Mouse (Mus musculus): Measurements from ENCODE around the gene Prkci. TPM values are rescaled to one million over a fixed set of nuclear protein-coding genes. Genes with fewer than 3 reads are reported as not detected.

Gene Prkci
- total and polyA plus RNA-seq, 2 experiments from 2014 or later: 9.0 to 26.1 TPM

DNA sequence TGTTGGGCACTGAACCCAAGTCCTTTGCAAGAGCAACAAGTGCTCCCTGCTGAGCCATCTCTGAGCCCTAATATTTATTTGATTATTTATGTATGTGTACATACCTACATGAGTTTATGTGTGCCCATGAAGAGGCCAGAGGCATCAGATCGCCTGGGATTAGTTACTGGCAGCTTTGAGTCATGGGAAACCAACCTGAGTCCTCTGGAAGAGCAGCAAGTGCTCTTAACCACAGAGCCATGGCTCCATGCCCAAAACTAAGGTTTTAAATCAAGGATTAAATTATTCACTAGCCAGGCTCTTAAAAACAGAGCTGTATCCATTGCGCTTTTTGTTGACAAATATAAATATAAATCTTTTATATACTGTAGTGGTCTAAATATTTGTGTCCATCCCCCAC lies 18.8 kb downstream of the Prkci start:
- H3K9me3 ChIP-seq (replicated peaks; ENCODE audit: control insufficient read depth, low read length): no peaks in the 10 kb centered on the region
- 90% methylated on average over 2 of the region's 2 CpGs for WGBS
- no peak for TF ChIP-seq CTCF (IDR thresholded peaks at IDR 0.05; ENCODE audit: low read depth)
- TF ChIP-seq EP300 (IDR thresholded peaks at IDR 0.05; ENCODE audit: low read depth): no peak

GRCm38 (mm10) chr3:31015682-31016443 lies 20.3 kb downstream of the Prkci start:
- WGBS: 82% methylated on average over 10 of the region's 10 CpGs
- H3K4me2 ChIP-seq (ENCODE audit: low read depth, low read length): no peak overlapping the region
- no peak for ATAC-seq (ENCODE audit: insufficient read depth, low read depth)

More for the DNA sequence above, 18.8 kb downstream of the Prkci start:
- Histone ChIP-seq H3K27me3 (ENCODE audit: control insufficient read depth, insufficient read depth, low read length) (no peaks in the 10 kb centered on the region), H3K27ac (ENCODE audit: low read depth) (no peak overlapping the region), H3K4me3 (ENCODE audit: low read depth, low read length) (no peak overlapping the region), H3K4me1 (ENCODE audit: control insufficient read depth, insufficient read depth) (peaks cover 6% of the 10 kb centered on the region; the same call in 1 of the 2 replicates), H3K4me2 (ENCODE audit: low read depth, low read length) (no peak overlapping the region), H3K36me3 (replicated peaks; ENCODE audit: control insufficient read depth, insufficient read depth, low read length) (no peaks in the 10 kb centered on the region), H3K9ac (replicated peaks; ENCODE audit: low read depth, low read length) (no peak overlapping the region)
- ATAC-seq (ENCODE audit: insufficient read depth, low read depth) (no peak), DNase-seq (ENCODE audit: low spot score) (no peak)

GRCm38 (mm10) chr3:31016594-31017196 lies 21.1 kb downstream of the Prkci start:
- WGBS: 52% methylated on average over 9 of the region's 9 CpGs
- Histone ChIP-seq H3K27ac (ENCODE audit: low read depth) (no peak overlapping the region), H3K4me3 (ENCODE audit: low read depth, low read length) (no peak overlapping the region), H3K4me2 (ENCODE audit: low read depth, low read length) (no peak overlapping the region), H3K9me3 (replicated peaks; ENCODE audit: control insufficient read depth, low read length) (no peaks in the 10 kb centered on the region), H3K27me3 (ENCODE audit: control insufficient read depth, insufficient read depth, low read length) (no peaks in the 10 kb centered on the region), H3K36me3 (replicated peaks; ENCODE audit: control insufficient read depth, insufficient read depth, low read length) (no peaks in the 10 kb centered on the region; the same call in 1 of the 2 replicates), H3K4me1 (ENCODE audit: control insufficient read depth, insufficient read depth) (peaks cover 6% of the 10 kb centered on the region; the same call in 1 of the 2 replicates), H3K9ac (replicated peaks; ENCODE audit: low read depth, low read length) (no peak overlapping the region)
- no peak for TF ChIP-seq CTCF (IDR thresholded peaks at IDR 0.05; ENCODE audit: low read depth)
- no peak for TF ChIP-seq EP300 (IDR thresholded peaks at IDR 0.05; ENCODE audit: low read depth)
- ATAC-seq (ENCODE audit: insufficient read depth, low read depth) (no peak), DNase-seq (ENCODE audit: low spot score) (no peak)

More at GRCm38 (mm10) chr3:31015682-31016443, 20.3 kb downstream of the Prkci start:
- no peak for DNase-seq (ENCODE audit: low spot score)
- H3K36me3 ChIP-seq (replicated peaks; ENCODE audit: control insufficient read depth, insufficient read depth, low read length): no peaks in the 10 kb centered on the region; the same call in 1 of the 2 replicates
- H3K9me3 ChIP-seq (replicated peaks; ENCODE audit: control insufficient read depth, low read length): no peaks in the 10 kb centered on the region
- TF ChIP-seq CTCF (IDR thresholded peaks at IDR 0.05; ENCODE audit: low read depth): no peak
- TF ChIP-seq EP300 (IDR thresholded peaks at IDR 0.05; ENCODE audit: low read depth): no peak
- no peak overlapping the region for H3K9ac ChIP-seq (replicated peaks; ENCODE audit: low read depth, low read length)
- no peaks in the 10 kb centered on the region for H3K27me3 ChIP-seq (ENCODE audit: control insufficient read depth, insufficient read depth, low read length)
- peaks cover 6% of the 10 kb centered on the region; the same call in 1 of the 2 replicates for H3K4me1 ChIP-seq (ENCODE audit: control insufficient read depth, insufficient read depth)
- H3K4me3 ChIP-seq (ENCODE audit: low read depth, low read length): no peak overlapping the region
- H3K27ac ChIP-seq (ENCODE audit: low read depth): no peak overlapping the region

DNA sequence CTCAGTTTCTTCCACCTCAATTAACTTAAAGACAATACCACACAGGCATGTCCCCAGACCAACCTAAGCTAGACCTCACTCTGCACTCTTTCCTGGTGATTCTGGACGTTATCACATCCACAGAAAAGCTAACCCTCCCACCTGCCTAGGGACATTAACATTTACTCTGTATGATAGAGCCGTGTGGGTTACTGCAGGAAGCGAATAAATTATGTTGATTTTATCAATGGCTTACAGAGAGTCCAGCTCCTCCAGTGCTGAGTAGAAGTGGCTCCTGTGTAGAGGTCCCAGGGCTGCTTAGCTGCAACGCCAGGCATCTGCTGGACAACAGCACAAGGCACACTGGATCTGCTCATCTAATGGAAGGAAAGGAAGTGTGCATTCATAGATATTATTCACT lies 22.1 kb downstream of the Prkci start:
- H3K27me3 ChIP-seq (ENCODE audit: control insufficient read depth, insufficient read depth, low read length): no peaks in the 10 kb centered on the region
- H3K9ac ChIP-seq (replicated peaks; ENCODE audit: low read depth, low read length): no peak overlapping the region
- TF ChIP-seq EP300 (IDR thresholded peaks at IDR 0.05; ENCODE audit: low read depth) (no peak), CTCF (IDR thresholded peaks at IDR 0.05; ENCODE audit: low read depth) (no peak)
- ATAC-seq (ENCODE audit: insufficient read depth, low read depth) (no peak), DNase-seq (ENCODE audit: low spot score) (no peak)
- H3K27ac ChIP-seq (ENCODE audit: low read depth): no peak overlapping the region
- H3K4me1 ChIP-seq (ENCODE audit: control insufficient read depth, insufficient read depth): peaks cover 6% of the 10 kb centered on the region; the same call in 1 of the 2 replicates
- WGBS: 72% methylated on average over 4 of the region's 4 CpGs
- no peak overlapping the region for H3K4me3 ChIP-seq (ENCODE audit: low read depth, low read length)
- H3K9me3 ChIP-seq (replicated peaks; ENCODE audit: control insufficient read depth, low read length): no peaks in the 10 kb centered on the region
- no peaks in the 10 kb centered on the region; the same call in 1 of the 2 replicates for H3K36me3 ChIP-seq (replicated peaks; ENCODE audit: control insufficient read depth, insufficient read depth, low read length)
- H3K4me2 ChIP-seq (ENCODE audit: low read depth, low read length): no peak overlapping the region

- TF ChIP-seq CTCF (IDR thresholded peaks at IDR 0.05; ENCODE audit: low read depth): no peak
- TF ChIP-seq EP300 (IDR thresholded peaks at IDR 0.05; ENCODE audit: low read depth): no peak
- no peak overlapping the region for H3K4me3 ChIP-seq (ENCODE audit: low read depth, low read length)
- H3K36me3 ChIP-seq (replicated peaks; ENCODE audit: control insufficient read depth, insufficient read depth, low read length): no peaks in the 10 kb centered on the region; the same call in 1 of the 2 replicates
- ATAC-seq (ENCODE audit: insufficient read depth, low read depth): no peak
- 73% methylated on average over 1 of the region's 1 CpGs for WGBS
- H3K9ac ChIP-seq (replicated peaks; ENCODE audit: low read depth, low read length): no peak overlapping the region
- no peak overlapping the region for H3K27ac ChIP-seq (ENCODE audit: low read depth)
- no peaks in the 10 kb centered on the region for H3K27me3 ChIP-seq (ENCODE audit: control insufficient read depth, insufficient read depth, low read length)
- no peaks in the 10 kb centered on the region for H3K9me3 ChIP-seq (replicated peaks; ENCODE audit: control insufficient read depth, low read length)
- no peak overlapping the region for H3K4me2 ChIP-seq (ENCODE audit: low read depth, low read length)
- H3K4me1 ChIP-seq (ENCODE audit: control insufficient read depth, insufficient read depth): peaks cover 12% of the 10 kb centered on the region
- no peak for DNase-seq (ENCODE audit: low spot score)
Measured at GRCm38 (mm10) chr3:31019287-31019686, 23.7 kb downstream of the Prkci start.
